Mouse (Mus musculus) liver, embryonic 12.5 days (tissue): Measurements from ENCODE around the gene Ptgs1. TPM values are rescaled to one million over a fixed set of nuclear protein-coding genes. Genes with fewer than 3 reads are reported as not detected.
A peak's percentile ranks its signal among the peaks of the same experiment; 100 is the strongest.

ENCODE experiments used
- ATAC-seq: fragments of 200-750 bp; cut with Nextera tagmentation; 2 replicates; pipeline ENCODE4 v1.8.0; 2017; ENCODE audit warnings: moderate number of reproducible peaks, mild to moderate bottlenecking, moderate library complexity
- H3K27ac ChIP-seq: fragments of 300-500 bp; sonication (generic); 2 replicates; pipeline ENCODE4 v1.5.1; 2016; ENCODE audit warnings: mild to moderate bottlenecking
- H3K27me3 ChIP-seq: fragments of 300-500 bp; sonication (generic); replicated peaks from 2 replicates; pipeline ENCODE4 v1.6.1; 2016; ENCODE audit warnings: mild to moderate bottlenecking, moderate library complexity
- H3K36me3 ChIP-seq: fragments of 300-500 bp; sonication (generic); 2 replicates; pipeline ENCODE4 v1.6.1; 2016; ENCODE audit warnings: mild to moderate bottlenecking, moderate library complexity
- H3K4me1 ChIP-seq: fragments of 300-500 bp; sonication (generic); 2 replicates; pipeline ENCODE4 v1.6.1; 2016
- H3K4me2 ChIP-seq: fragments of 300-500 bp; sonication (generic); 2 replicates; pipeline ENCODE4 v1.6.1; 2016; ENCODE audit warnings: mild to moderate bottlenecking, moderate library complexity
- H3K4me3 ChIP-seq: fragments of 300-500 bp; sonication (generic); 2 replicates; pipeline ENCODE4 v1.5.1; 2016; ENCODE audit warnings: mild to moderate bottlenecking, moderate library complexity
- H3K9ac ChIP-seq: fragments of 300-500 bp; sonication (generic); 2 replicates; pipeline ENCODE4 v1.6.1; 2016; ENCODE audit warnings: mild to moderate bottlenecking, moderate library complexity
- H3K9me3 ChIP-seq: fragments of 300-500 bp; sonication (generic); replicated peaks from 2 replicates; pipeline ENCODE4 v1.6.1; 2016; ENCODE audit warnings: mild to moderate bottlenecking, moderate library complexity
- WGBS: fragments of 180-500 bp; shearing (Covaris S2); methylation state at CpG from one replicate; pipeline ENCODE4 v1.1.7; 2016; ENCODE audit not compliant: insufficient replicate concordance; 5-methylcytosine and 5-hydroxymethylcytosine counted together
- polyA plus RNA-seq: library from polyadenylated mRNA; unstranded; fragments of >200 nt; fragmentation: Nextera tagmentation; extraction: Ambion mirVana; gene quantifications from 2 replicates; pipeline ENCODE4 v1.2.1, GENCODE M21; 2016

Ptgs1 gene
- polyA plus RNA-seq, 1 experiment from 2014 or later: 21.4 TPM

DNA sequence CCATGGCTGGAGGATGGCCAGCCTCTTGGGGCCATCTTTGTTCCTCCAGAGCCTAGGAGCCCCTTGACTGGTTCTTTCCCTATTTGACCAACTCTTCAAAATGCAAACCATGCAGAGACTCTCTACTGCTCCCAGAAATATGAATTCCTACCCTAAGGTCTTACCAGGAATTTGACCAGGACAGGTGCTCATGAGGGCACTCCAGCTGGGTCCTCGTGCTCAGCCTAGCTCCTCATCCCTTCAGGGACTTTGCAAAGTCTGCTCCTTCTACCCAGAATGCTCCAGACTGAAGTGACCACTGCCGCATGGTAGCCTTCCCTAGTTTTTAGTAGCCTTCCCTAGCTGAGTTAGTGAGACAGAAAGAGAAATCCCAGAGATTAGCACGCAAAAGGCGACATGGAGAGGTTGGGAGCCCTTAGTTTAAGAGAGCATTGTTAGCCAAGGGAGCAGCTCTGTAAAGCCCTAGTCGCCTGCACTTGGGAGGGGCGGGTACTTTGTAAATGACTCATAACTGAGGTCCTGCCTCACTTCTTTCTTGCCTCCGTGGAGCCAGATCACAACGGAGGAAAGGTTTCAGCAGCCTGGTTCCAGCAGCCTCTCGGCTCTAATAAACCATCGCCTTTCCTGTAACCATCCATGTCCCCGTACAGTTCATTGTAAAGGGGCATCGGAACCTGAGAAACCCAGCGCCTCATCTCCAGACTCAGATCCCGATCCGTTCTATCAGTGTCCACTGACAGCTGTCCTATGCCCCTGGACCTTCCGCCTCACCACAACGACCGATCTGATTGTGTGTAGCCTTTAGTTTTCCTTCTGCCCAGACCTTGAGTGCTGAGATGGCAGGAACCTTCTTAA lies 28.2 kb upstream of the Ptgs1 start:
- peak overlapping the region; percentile 86 for H3K4me2 ChIP-seq
- WGBS: 28% methylated on average over 18 of the region's 18 CpGs
- H3K9ac ChIP-seq: no peak overlapping the region
- no peaks in the 10 kb centered on the region for H3K9me3 ChIP-seq
- H3K4me3 ChIP-seq: peak overlapping the region; percentile 55
- no peaks in the 10 kb centered on the region for H3K36me3 ChIP-seq
- H3K27ac ChIP-seq: no peak overlapping the region
- peaks cover 55% of the 10 kb centered on the region for H3K27me3 ChIP-seq
- no peak for ATAC-seq
- H3K4me1 ChIP-seq: peaks cover 80% of the 10 kb centered on the region

DNA sequence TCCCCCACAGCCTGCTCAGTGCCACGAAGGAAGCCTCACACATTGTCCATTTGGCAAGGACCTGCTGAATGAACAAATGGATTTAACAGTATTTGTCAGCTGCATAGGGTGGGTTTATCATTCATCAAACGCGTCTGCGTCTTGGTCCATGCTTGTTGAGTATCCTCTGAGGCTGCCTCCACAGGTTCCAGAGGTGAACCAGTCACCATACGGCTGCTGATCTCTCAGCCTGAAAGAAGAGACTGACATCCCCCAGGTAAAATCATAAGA lies 27.7 kb upstream of the Ptgs1 start:
- H3K27ac ChIP-seq: no peak overlapping the region
- H3K36me3 ChIP-seq: no peaks in the 10 kb centered on the region

GRCm38 (mm10) chr2:36203011-36203825 lies 27.0 kb upstream of the Ptgs1 start:
- WGBS: 3% methylated on average over 39 of the region's 39 CpGs
- Histone ChIP-seq H3K9me3 (no peaks in the 10 kb centered on the region), H3K9ac (peak overlapping the region; percentile 52), H3K4me2 (peak overlapping the region; percentile 86), H3K27ac (0 out of 2 replicates have a peak overlapping the region, but pooled peaks have one; percentile 10), H3K36me3 (no peaks in the 10 kb centered on the region), H3K4me1 (peaks cover 70% of the 10 kb centered on the region), H3K4me3 (peak overlapping the region; percentile 55), H3K27me3 (peaks cover 55% of the 10 kb centered on the region)
- no peak for ATAC-seq

More for the DNA sequence above, 27.7 kb upstream of the Ptgs1 start:
- ATAC-seq: no peak
- Histone ChIP-seq H3K4me3 (peak overlapping the region; percentile 55), H3K9ac (peak overlapping the region; percentile 52; the same call in 1 of the 2 replicates), H3K27me3 (peaks cover 55% of the 10 kb centered on the region), H3K9me3 (no peaks in the 10 kb centered on the region), H3K4me1 (peaks cover 77% of the 10 kb centered on the region), H3K4me2 (peak overlapping the region; percentile 86)
- WGBS: 14% methylated on average over 5 of the region's 5 CpGs

DNA sequence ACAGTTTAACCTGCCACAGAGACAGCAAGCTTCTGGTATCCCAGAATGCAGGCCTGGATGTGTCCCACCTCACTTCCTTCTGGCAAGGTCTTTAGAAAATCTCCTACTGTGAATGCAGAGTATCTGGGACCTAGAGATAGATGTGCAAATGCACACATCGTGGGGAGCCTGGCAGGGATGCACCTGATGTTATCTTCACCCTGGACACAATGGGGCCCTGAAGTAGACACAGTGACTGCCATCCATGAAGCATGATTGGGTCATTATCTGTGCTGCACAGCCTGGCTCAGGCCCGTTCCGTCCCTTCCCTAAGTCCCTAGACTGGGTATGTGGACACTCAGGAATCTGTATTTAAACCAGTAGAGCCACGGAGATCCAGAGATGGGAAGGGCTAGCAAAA lies 25.6 kb upstream of the Ptgs1 start:
- H3K4me2 ChIP-seq: no peak overlapping the region
- H3K27ac ChIP-seq: no peak overlapping the region
- no peak overlapping the region for H3K9ac ChIP-seq
- WGBS: 20% methylated on average over 4 of the region's 4 CpGs
- H3K4me1 ChIP-seq: peaks cover 56% of the 10 kb centered on the region
- peak; percentile 51 for ATAC-seq
- H3K4me3 ChIP-seq: no peak overlapping the region
- H3K9me3 ChIP-seq: no peaks in the 10 kb centered on the region
- H3K36me3 ChIP-seq: no peaks in the 10 kb centered on the region
- peaks cover 68% of the 10 kb centered on the region for H3K27me3 ChIP-seq

DNA sequence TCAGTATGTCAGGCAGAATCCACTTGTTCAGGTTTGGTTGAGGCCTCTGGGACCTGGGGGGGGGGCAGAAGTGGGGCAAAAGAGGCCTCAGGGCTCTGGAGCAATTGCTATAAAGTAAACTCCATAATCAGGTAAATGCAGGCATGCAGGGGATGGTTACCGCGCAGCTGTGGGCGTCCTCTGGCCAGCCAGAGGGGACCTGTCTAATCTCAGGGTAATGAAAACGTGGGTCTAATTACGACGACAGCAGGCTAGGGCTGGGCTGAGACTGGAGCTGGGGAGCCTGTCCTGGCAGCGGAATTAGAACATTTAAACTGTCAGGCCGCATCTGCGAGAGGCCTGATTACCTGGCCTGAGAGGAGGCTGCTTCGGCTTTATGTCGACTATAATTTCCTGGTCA lies 23.2 kb upstream of the Ptgs1 start:
- no peak overlapping the region for H3K4me2 ChIP-seq
- H3K4me1 ChIP-seq: peaks cover 44% of the 10 kb centered on the region
- no peaks in the 10 kb centered on the region for H3K36me3 ChIP-seq
- no peak for ATAC-seq
- H3K9ac ChIP-seq: no peak overlapping the region
- no peaks in the 10 kb centered on the region for H3K9me3 ChIP-seq
- 75% methylated on average over 11 of the region's 11 CpGs for WGBS
- H3K27ac ChIP-seq: no peak overlapping the region
- H3K27me3 ChIP-seq: peaks cover 76% of the 10 kb centered on the region
- H3K4me3 ChIP-seq: no peak overlapping the region

DNA sequence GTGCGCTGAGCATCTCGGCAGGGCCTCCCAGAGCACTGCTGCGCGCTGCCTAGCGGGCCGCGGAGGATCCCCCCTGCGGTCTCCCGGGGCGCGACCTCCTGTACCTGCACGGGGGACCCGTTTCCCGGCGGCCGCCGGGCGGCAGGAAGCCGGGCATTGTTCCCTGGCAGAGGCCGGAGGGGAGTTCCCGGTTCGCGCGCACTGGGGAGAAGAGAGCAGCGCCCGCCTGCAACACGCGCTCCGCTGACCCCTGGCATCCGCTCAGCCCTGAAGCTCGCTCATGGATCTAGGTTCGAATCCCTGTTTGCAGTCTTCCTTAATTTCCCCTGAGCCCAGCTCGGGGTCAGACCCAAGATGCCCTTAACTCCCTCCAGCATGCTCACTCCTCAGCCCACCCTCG lies 19.4 kb upstream of the Ptgs1 start:
- peaks cover 34% of the 10 kb centered on the region for H3K4me1 ChIP-seq
- H3K9me3 ChIP-seq: no peaks in the 10 kb centered on the region
- no peak overlapping the region for H3K27ac ChIP-seq
- no peak overlapping the region for H3K9ac ChIP-seq
- ATAC-seq: no peak
- H3K36me3 ChIP-seq: no peaks in the 10 kb centered on the region
- peak overlapping the region; percentile 52 for H3K4me2 ChIP-seq
- H3K4me3 ChIP-seq: no peak overlapping the region
- 5% methylated on average over 34 of the region's 34 CpGs for WGBS
- H3K27me3 ChIP-seq: peaks cover 57% of the 10 kb centered on the region

- H3K9ac ChIP-seq: no peak overlapping the region
- no peak for ATAC-seq
- no peaks in the 10 kb centered on the region for H3K9me3 ChIP-seq
- H3K4me2 ChIP-seq: no peak overlapping the region
- no peak overlapping the region for H3K27ac ChIP-seq
- no peak overlapping the region for H3K4me3 ChIP-seq
- H3K27me3 ChIP-seq: peaks cover 54% of the 10 kb centered on the region
- H3K36me3 ChIP-seq: no peaks in the 10 kb centered on the region
- WGBS: 53% methylated on average over 7 of the region's 7 CpGs
- H3K4me1 ChIP-seq: peaks cover 39% of the 10 kb centered on the region
Measured at GRCm38 (mm10) chr2:36211785-36212184, 18.4 kb upstream of the Ptgs1 start.

DNA sequence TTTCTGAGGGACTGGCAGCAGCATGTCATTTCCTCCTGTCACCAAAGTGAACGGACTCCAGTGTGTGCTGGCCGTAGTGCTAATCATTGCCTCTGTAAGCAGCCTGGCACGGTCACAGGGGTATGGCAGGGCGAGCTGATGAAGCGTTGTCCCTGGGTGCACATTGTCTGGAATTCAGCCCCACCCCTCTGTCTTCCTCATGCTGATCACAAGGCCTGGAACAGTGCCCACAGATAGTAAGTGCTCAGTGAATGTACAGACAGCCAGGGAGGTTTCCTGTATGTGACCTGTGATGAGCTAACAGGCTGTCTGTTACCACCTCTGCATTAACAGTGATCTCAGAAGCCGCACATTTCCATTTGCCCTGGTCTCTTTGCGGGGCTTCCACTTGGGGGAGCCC lies 17.1 kb upstream of the Ptgs1 start:
- H3K9me3 ChIP-seq: no peaks in the 10 kb centered on the region
- H3K4me1 ChIP-seq: peaks cover 46% of the 10 kb centered on the region
- H3K27ac ChIP-seq: no peak overlapping the region
- 47% methylated on average over 7 of the region's 7 CpGs for WGBS
- H3K27me3 ChIP-seq: peaks cover 54% of the 10 kb centered on the region
- H3K9ac ChIP-seq: no peak overlapping the region
- no peak overlapping the region for H3K4me3 ChIP-seq
- no peak for ATAC-seq
- H3K36me3 ChIP-seq: no peaks in the 10 kb centered on the region
- no peak overlapping the region for H3K4me2 ChIP-seq

- no peak overlapping the region for H3K4me3 ChIP-seq
- H3K9me3 ChIP-seq: no peaks in the 10 kb centered on the region
- peaks cover 47% of the 10 kb centered on the region for H3K4me1 ChIP-seq
- peak; percentile 60 for ATAC-seq
- H3K9ac ChIP-seq: no peak overlapping the region
- peaks cover 47% of the 10 kb centered on the region for H3K27me3 ChIP-seq
- no peaks in the 10 kb centered on the region for H3K36me3 ChIP-seq
- 8% methylated on average over 8 of the region's 8 CpGs for WGBS
- H3K4me2 ChIP-seq: peak overlapping the region; percentile 48
- H3K27ac ChIP-seq: no peak overlapping the region
Measured at GRCm38 (mm10) chr2:36214023-36214422, 16.2 kb upstream of the Ptgs1 start.

- WGBS: 60% methylated on average over 5 of the region's 5 CpGs
- H3K4me2 ChIP-seq: peak overlapping the region; percentile 48
- peaks cover 47% of the 10 kb centered on the region for H3K4me1 ChIP-seq
- H3K9me3 ChIP-seq: no peaks in the 10 kb centered on the region
- H3K27me3 ChIP-seq: peaks cover 43% of the 10 kb centered on the region
- H3K9ac ChIP-seq: no peak overlapping the region
- H3K27ac ChIP-seq: no peak overlapping the region
- H3K36me3 ChIP-seq: no peaks in the 10 kb centered on the region
- no peak overlapping the region for H3K4me3 ChIP-seq
- ATAC-seq: no peak
Measured at GRCm38 (mm10) chr2:36214425-36214824, 15.8 kb upstream of the Ptgs1 start.

GRCm38 (mm10) chr2:36215203-36215739 lies 15.0 kb upstream of the Ptgs1 start:
- WGBS: 82% methylated on average over 5 of the region's 5 CpGs
- Histone ChIP-seq H3K4me2 (no peak overlapping the region), H3K27me3 (peaks cover 34% of the 10 kb centered on the region), H3K4me3 (no peak overlapping the region), H3K9me3 (no peaks in the 10 kb centered on the region), H3K36me3 (no peaks in the 10 kb centered on the region), H3K27ac (no peak overlapping the region), H3K9ac (no peak overlapping the region), H3K4me1 (peaks cover 47% of the 10 kb centered on the region)
- ATAC-seq: no peak

- no peaks in the 10 kb centered on the region for H3K9me3 ChIP-seq
- H3K4me2 ChIP-seq: no peak overlapping the region
- peak; percentile 11; the same call in 1 of the 2 replicates for ATAC-seq
- H3K4me1 ChIP-seq: peaks cover 39% of the 10 kb centered on the region
- no peak overlapping the region for H3K4me3 ChIP-seq
- H3K27me3 ChIP-seq: peaks cover 22% of the 10 kb centered on the region
- H3K36me3 ChIP-seq: no peaks in the 10 kb centered on the region
- no peak overlapping the region for H3K9ac ChIP-seq
- peak overlapping the region; percentile 31; the same call in 1 of the 2 replicates for H3K27ac ChIP-seq
Measured at GRCm38 (mm10) chr2:36216546-36216945, 13.7 kb upstream of the Ptgs1 start.
